Mouse (Mus musculus): ENCODE data around the gene Serpina3k. TPM values are rescaled to one million over a fixed set of nuclear protein-coding genes. Genes with fewer than 3 reads are reported as not detected.
"Not testable (repeated sequence)": the region's sequence is repeated elsewhere in the genome, so short reads cannot be mapped to it uniquely, and the experiment has no call there.

Serpina3k gene
- polyA plus RNA-seq (2012; rRNA removed) = 0.13 and 0.17 TPM in 2 replicates

DNA sequence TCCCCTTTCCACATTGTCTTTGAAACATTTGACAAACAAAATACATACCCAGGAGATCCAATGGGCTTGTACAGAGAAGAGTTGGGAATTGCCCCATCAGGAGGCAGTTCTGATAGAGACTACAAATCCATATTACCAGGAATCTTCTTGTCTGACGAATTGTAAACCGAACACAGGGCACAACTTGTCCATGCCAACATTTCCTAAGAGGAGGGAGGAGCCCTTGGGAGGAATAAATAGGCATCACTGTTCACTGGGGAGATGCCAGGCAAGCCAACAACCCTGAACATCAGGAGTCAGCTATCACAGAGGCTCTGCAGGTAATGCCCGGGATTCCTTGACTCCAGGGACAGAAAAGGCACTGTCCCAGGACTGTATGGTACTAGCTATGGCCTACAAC lies at the start of gene Serpina3k, which contains the start of gene Serpina3m:
Gene Serpina3k, plus strand, starts transcription at position 261 of the 400 bp plus-strand sequence.
Gene Serpina3m, plus strand, starts transcription at position 261 of the 400 bp plus-strand sequence.
- H3K36me3 ChIP-seq (ENCODE audit: control insufficient read depth, insufficient read depth, low read length); H3K27me3 ChIP-seq (ENCODE audit: control insufficient read depth, insufficient read depth, low read length); H3K4me3 ChIP-seq (ENCODE audit: control insufficient read depth, low read depth, low read length); H3K27ac ChIP-seq (ENCODE audit: control insufficient read depth, insufficient read depth, low read depth, low read length); H3K4me1 ChIP-seq (ENCODE audit: control insufficient read depth, insufficient read depth, low read length): not testable (repeated sequence)

DNA sequence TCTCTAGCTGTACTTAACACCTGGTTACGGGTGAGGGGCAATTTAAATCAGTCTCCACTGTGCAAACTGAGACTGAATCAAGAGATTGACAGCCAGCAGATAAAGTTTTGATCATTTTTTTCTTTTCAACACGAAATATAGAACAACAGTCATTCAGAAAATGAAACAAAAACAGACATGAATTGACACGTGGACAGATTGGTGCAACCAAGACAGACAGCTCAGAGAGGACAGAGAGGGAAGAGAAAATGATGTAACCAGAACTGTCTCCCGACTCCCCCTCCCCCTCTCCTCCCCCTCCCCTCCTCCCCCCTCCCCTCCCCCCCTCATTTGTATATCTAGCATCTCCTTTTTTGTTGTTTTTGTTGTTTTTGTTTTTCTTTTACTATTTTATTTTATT lies 48.4 kb upstream of the Serpina3k start:
- Histone ChIP-seq H3K4me1 (ENCODE audit: control insufficient read depth, insufficient read depth, low read length) (no peaks in the 10 kb centered on the region), H3K4me3 (ENCODE audit: control insufficient read depth, low read depth, low read length) (no peak overlapping the region), H3K27me3 (ENCODE audit: control insufficient read depth, insufficient read depth, low read length) (no peaks in the 10 kb centered on the region), H3K27ac (ENCODE audit: control insufficient read depth, insufficient read depth, low read depth, low read length) (no peak overlapping the region), H3K36me3 (ENCODE audit: control insufficient read depth, insufficient read depth, low read length) (no peaks in the 10 kb centered on the region)
- no peak for TF ChIP-seq POLR2A (IDR thresholded peaks at IDR 0.05; ENCODE audit: control insufficient read depth, low read depth, low read length)
- no peak for TF ChIP-seq CTCF (IDR thresholded peaks at IDR 0.05; ENCODE audit: control insufficient read depth, insufficient read depth, insufficient replicate concordance, low read depth, low read length)

- no peak overlapping the region for H3K27ac ChIP-seq (ENCODE audit: control insufficient read depth, insufficient read depth, low read depth, low read length)
- H3K36me3 ChIP-seq (ENCODE audit: control insufficient read depth, insufficient read depth, low read length) = no peaks in the 10 kb centered on the region
- TF ChIP-seq POLR2A (IDR thresholded peaks at IDR 0.05; ENCODE audit: control insufficient read depth, low read depth, low read length) = no peak
- TF ChIP-seq CTCF (IDR thresholded peaks at IDR 0.05; ENCODE audit: control insufficient read depth, insufficient read depth, insufficient replicate concordance, low read depth, low read length) = no peak
- no peaks in the 10 kb centered on the region for H3K27me3 ChIP-seq (ENCODE audit: control insufficient read depth, insufficient read depth, low read length)
- no peaks in the 10 kb centered on the region for H3K4me1 ChIP-seq (ENCODE audit: control insufficient read depth, insufficient read depth, low read length)
- H3K4me3 ChIP-seq (ENCODE audit: control insufficient read depth, low read depth, low read length) = no peak overlapping the region
These were observed 44.3 kb upstream of the Serpina3k start for GRCm38 (mm10) chr12:104293963-104294362.

DNA sequence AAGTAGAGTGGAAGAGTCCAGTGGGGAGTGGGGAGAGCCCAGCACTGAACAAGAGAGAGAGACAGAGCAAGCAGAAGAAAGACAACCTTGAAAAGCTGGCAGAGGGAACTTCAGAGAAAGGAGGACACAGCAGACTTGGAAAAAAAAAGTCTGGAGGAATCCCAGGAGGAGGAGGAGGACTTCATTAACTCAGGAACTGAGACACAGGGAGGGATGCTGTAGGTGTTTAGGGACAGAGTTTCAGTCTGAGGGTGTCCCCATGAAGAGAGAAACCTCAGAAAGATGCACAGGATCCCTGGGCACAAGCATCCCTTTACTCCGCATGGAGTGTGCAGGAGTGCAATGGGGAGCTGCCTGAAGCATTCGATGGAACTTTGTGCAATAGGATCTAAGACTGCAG lies 40.2 kb upstream of the Serpina3k start:
- Histone ChIP-seq H3K27me3 (ENCODE audit: control insufficient read depth, insufficient read depth, low read length) (no peaks in the 10 kb centered on the region), H3K27ac (ENCODE audit: control insufficient read depth, insufficient read depth, low read depth, low read length) (no peak overlapping the region), H3K4me1 (ENCODE audit: control insufficient read depth, insufficient read depth, low read length) (no peaks in the 10 kb centered on the region), H3K4me3 (ENCODE audit: control insufficient read depth, low read depth, low read length) (no peak overlapping the region), H3K36me3 (ENCODE audit: control insufficient read depth, insufficient read depth, low read length) (no peaks in the 10 kb centered on the region)
- no peak for TF ChIP-seq CTCF (IDR thresholded peaks at IDR 0.05; ENCODE audit: control insufficient read depth, insufficient read depth, insufficient replicate concordance, low read depth, low read length)
- TF ChIP-seq POLR2A (IDR thresholded peaks at IDR 0.05; ENCODE audit: control insufficient read depth, low read depth, low read length) = no peak

GRCm38 (mm10) chr12:104305991-104306390 lies 32.3 kb upstream of the Serpina3k start:
- no peak overlapping the region for H3K4me3 ChIP-seq (ENCODE audit: control insufficient read depth, low read depth, low read length)
- H3K36me3 ChIP-seq (ENCODE audit: control insufficient read depth, insufficient read depth, low read length) = no peaks in the 10 kb centered on the region
- no peak overlapping the region for H3K27ac ChIP-seq (ENCODE audit: control insufficient read depth, insufficient read depth, low read depth, low read length)
- no peaks in the 10 kb centered on the region for H3K4me1 ChIP-seq (ENCODE audit: control insufficient read depth, insufficient read depth, low read length)
- TF ChIP-seq POLR2A (IDR thresholded peaks at IDR 0.05; ENCODE audit: control insufficient read depth, low read depth, low read length) = no peak
- no peak for TF ChIP-seq CTCF (IDR thresholded peaks at IDR 0.05; ENCODE audit: control insufficient read depth, insufficient read depth, insufficient replicate concordance, low read depth, low read length)
- no peaks in the 10 kb centered on the region for H3K27me3 ChIP-seq (ENCODE audit: control insufficient read depth, insufficient read depth, low read length)

- TF ChIP-seq POLR2A (IDR thresholded peaks at IDR 0.05; ENCODE audit: control insufficient read depth, low read depth, low read length) = no peak
- no peak for TF ChIP-seq CTCF (IDR thresholded peaks at IDR 0.05; ENCODE audit: control insufficient read depth, insufficient read depth, insufficient replicate concordance, low read depth, low read length)
- no peak within 1 kb of the TSS for H3K4me3 ChIP-seq (ENCODE audit: control insufficient read depth, low read depth, low read length)
- H3K27me3 ChIP-seq (ENCODE audit: control insufficient read depth, insufficient read depth, low read length) = no peaks in the 10 kb centered on the region
These were observed 24.0 kb upstream of the Serpina3k start, which contains the start of gene Serpina3j for GRCm38 (mm10) chr12:104314253-104314652. TSS of gene Serpina3j (plus strand) at chr12:104314553.

DNA sequence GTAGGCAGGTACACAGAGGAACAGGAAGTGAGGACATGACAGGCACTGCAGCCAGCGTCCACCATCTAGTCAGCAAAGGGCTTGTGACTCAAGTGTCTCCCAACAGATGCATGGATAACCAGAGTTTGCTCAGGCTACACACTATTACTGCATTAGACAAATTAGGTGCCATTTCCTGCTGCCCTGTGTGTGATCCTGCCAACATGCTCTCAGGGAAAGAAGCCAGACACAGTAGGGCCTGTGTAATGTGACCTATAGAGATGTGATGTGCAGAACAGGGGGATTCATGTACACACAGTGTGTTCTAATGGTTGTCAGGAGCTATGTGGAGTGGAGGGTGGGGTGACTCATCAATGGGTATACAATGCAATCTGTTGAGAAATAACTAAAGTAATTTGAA lies 15.8 kb upstream of the Serpina3k start:
- Histone ChIP-seq H3K27me3 (ENCODE audit: control insufficient read depth, insufficient read depth, low read length) (no peaks in the 10 kb centered on the region), H3K4me1 (ENCODE audit: control insufficient read depth, insufficient read depth, low read length) (no peaks in the 10 kb centered on the region), H3K27ac (ENCODE audit: control insufficient read depth, insufficient read depth, low read depth, low read length) (no peak overlapping the region), H3K36me3 (ENCODE audit: control insufficient read depth, insufficient read depth, low read length) (no peaks in the 10 kb centered on the region), H3K4me3 (ENCODE audit: control insufficient read depth, low read depth, low read length) (no peak overlapping the region)
- TF ChIP-seq POLR2A (IDR thresholded peaks at IDR 0.05; ENCODE audit: control insufficient read depth, low read depth, low read length) (no peak), CTCF (IDR thresholded peaks at IDR 0.05; ENCODE audit: control insufficient read depth, insufficient read depth, insufficient replicate concordance, low read depth, low read length) (no peak)

More at GRCm38 (mm10) chr12:104314253-104314652, 24.0 kb upstream of the Serpina3k start, which contains the start of gene Serpina3j:
- Histone ChIP-seq H3K27ac (ENCODE audit: control insufficient read depth, insufficient read depth, low read depth, low read length) (no peak within 1 kb of the TSS), H3K4me1 (ENCODE audit: control insufficient read depth, insufficient read depth, low read length) (no peaks in the 10 kb centered on the region), H3K36me3 (ENCODE audit: control insufficient read depth, insufficient read depth, low read length) (no peaks in the 10 kb centered on the region)

DNA sequence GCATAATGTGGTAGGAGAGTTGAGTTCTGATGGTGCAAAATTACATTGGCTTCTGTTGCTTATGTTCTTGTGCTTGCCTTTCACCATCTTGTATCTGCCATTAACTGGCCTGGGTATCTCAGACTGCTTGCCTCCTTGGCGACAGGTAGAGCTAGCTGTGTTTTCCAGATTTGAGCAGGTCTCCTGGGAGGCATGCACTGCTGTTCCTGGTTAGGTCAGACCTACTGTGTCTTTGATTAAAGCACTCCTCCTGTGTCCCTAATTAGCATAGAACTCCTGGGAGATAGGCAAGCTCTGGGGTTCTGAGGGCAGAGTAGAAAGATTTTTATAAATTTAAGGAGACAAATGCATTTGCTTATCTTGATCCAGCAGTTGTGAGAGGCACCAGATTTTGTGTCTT lies 6.6 kb upstream of the Serpina3k start:
- no peaks in the 10 kb centered on the region for H3K4me1 ChIP-seq (ENCODE audit: control insufficient read depth, insufficient read depth, low read length)
- H3K36me3 ChIP-seq (ENCODE audit: control insufficient read depth, insufficient read depth, low read length) = no peaks in the 10 kb centered on the region
- no peaks in the 10 kb centered on the region for H3K27me3 ChIP-seq (ENCODE audit: control insufficient read depth, insufficient read depth, low read length)
- no peak overlapping the region for H3K4me3 ChIP-seq (ENCODE audit: control insufficient read depth, low read depth, low read length)
- no peak overlapping the region for H3K27ac ChIP-seq (ENCODE audit: control insufficient read depth, insufficient read depth, low read depth, low read length)
- TF ChIP-seq POLR2A (IDR thresholded peaks at IDR 0.05; ENCODE audit: control insufficient read depth, low read depth, low read length) (no peak), CTCF (IDR thresholded peaks at IDR 0.05; ENCODE audit: control insufficient read depth, insufficient read depth, insufficient replicate concordance, low read depth, low read length) (no peak)

DNA sequence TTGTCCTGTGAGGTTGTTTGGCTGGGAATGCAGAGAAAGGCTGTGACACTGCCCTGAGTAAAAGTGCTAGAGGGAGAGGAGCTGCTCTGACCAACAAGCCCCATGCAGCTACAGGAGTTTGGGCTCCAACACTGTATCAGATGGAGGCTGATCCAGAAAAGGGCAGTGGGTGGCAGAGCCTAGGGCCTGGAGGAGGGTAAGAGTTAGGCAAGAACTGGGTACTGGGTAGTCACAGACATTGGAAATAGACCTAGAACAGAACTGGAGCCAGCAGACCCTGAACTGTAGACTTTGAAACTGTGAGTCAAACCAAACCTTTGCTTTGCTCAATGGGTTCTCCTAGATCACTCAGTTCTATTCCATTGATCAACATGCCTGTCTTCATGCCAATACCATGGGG lies 1.4 kb upstream of the Serpina3k start:
- H3K36me3 ChIP-seq (ENCODE audit: control insufficient read depth, insufficient read depth, low read length); H3K27me3 ChIP-seq (ENCODE audit: control insufficient read depth, insufficient read depth, low read length); H3K4me3 ChIP-seq (ENCODE audit: control insufficient read depth, low read depth, low read length); H3K4me1 ChIP-seq (ENCODE audit: control insufficient read depth, insufficient read depth, low read length); H3K27ac ChIP-seq (ENCODE audit: control insufficient read depth, insufficient read depth, low read depth, low read length): not testable (repeated sequence)
